Mouse (Mus musculus) spleen, postnatal 10 days (tissue): ENCODE measurements around the gene Inpp4b.

Experiments used
- DNase-seq, 2 experiments: peaks; one replicate each; pipeline ENCODE4 v3.0.0; 2021 to 2022; ENCODE audit warnings: low spot score in 2 of 2

The Inpp4b gene

DNA sequence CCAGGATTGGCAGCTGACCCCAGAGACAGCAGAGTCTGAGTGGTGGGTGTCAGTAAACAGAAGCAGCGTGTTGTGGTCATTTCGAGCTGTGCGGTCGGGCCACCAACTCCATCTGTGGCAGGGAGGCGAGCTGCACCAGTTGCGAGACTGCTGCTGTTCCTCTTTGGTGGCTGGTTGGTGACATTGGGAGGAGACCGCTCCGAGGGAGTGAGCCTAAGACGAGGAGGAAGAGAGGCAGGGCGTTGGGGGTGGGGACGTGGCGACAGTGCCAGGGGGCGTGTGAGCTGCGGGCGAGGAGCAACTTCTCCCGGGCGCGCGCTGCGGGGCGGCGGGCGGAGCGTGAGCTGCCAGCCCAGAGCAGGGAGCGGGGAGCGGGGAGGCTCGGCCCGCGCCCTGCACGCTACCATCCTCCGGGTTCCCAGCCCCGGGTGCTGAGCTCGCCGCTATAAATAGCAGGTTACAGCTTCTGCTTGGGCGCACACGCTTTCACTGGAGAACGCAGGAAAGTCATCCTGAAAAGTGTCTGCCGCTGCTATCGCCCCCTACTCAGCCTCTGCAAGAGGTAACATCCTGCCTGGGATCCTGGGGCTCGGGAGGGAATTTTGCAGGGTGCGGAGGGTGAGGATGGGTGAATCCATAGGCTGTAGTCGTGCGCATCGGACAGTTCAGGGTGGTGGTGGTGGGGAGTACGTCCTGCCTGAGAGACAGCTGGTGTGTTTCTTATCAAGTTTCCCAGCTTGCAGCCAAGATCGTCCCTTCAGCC lies at the start of gene Inpp4b:
TSS of gene Inpp4b (plus strand) at position 321 of the 763 bp plus-strand sequence.
- DNase-seq = peak; percentile 47 to 71

DNA sequence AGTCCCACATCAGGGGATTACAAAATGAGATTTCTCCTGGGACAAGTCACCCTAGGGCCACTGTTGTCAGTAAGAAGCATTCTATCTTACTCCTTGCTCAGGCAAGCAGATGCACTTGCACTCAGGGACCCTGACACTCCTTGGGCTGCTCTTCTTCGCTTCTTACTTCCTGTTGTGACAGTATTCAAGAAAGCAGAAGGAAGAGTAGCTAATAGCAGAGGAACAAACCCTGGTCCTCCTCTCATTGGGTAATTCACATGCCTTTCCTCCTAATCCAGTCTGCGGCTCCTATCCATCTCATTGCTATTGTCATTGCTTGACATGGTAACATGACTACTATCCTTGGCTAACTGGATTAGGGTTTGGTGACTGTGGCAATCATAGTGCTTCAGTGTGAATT lies 7.1 kb upstream of the Inpp4b start:
- no peak for DNase-seq

DNA sequence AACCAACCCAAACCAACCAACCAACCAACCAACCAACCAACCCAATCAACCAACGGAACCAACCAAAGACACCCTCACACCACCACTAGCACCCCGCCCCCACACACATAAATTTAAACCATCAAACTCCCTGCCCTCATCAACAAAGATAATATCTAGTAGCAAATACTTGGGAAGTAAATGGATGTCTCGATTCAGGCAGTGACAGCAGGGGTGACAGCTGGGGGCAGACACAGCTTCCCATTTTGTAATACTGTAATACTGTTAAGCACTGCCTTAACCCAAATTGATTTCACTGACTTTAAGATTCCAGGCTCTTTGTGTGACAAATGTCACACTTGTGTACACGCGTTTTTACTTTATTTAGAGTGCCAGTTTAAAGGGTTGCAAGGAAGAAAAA lies 1.2 kb upstream of the Inpp4b start:
- no peak for DNase-seq

DNA sequence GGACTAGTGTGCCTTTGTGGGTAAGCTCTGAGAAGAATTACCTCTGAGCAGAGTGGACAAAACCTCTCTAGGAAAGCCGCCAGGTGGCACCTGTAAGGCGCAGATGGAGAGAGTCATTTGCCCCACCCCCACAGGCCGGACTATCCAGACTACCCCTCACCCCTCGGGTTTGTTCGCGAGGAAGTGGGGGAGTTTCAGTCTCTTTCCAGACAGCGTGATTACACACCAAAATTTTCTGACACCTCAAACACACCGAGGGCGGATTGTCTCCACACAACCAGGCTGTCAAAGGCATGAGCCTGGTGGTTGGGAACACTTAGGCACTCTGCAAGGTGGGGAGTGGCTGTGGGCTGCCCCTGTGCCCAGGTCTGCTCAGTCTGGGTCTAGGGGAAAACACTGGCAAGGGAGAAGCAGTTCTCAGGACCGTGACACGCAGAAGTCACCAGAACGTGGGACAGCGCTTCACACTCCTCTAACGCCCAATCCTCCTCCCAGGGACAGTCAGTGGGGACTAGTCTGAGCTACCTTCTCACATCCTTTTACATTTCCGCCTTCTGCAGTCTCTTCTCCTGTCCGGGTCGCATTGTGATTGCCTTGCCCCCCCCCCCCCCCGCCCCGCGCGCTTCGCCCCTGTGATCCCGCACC lies 643 bp upstream of the Inpp4b start:
- peak; percentile 32 to 80 for DNase-seq

DNA sequence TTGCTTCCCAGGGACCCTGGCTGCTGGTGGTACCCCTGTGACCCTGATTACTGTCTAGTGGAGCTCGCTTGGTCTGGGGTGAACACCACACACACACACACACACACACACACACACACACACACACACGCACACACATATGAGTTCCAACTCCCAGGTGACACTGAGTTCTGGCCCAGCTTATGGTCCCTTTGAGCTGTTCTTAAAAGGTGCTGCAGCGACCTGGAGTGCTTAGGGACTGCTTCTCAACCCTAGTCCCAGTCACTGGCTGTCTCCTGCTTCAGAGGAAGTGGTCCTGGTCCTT lies 595 bp downstream of the Inpp4b start:
- DNase-seq = no peak

DNA sequence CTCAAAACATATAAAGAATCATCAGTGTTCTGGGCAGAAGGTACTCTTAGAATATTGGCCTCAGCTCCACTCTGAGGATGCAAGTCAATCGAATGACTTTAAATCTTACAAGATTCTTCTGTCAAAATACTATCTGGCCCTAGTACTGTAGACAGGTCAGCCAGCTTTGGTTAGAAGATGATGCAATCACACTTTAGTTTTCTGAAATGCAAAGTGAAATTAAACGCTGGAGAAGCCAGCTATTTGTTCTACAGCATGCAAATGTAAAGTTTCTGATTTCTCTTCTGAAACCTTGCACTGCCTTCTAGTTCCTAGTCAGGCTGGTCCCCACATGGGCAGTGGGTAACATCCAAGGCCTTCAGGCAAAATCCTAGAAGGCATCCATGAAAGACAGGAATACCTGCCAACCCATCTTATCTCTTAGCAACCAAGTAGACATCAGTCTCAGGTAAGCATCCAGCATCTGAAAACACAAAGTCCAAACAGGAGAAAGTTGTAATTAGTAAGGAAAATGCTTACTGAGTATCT lies 2.9 kb downstream of the Inpp4b start:
- DNase-seq = no peak

DNA sequence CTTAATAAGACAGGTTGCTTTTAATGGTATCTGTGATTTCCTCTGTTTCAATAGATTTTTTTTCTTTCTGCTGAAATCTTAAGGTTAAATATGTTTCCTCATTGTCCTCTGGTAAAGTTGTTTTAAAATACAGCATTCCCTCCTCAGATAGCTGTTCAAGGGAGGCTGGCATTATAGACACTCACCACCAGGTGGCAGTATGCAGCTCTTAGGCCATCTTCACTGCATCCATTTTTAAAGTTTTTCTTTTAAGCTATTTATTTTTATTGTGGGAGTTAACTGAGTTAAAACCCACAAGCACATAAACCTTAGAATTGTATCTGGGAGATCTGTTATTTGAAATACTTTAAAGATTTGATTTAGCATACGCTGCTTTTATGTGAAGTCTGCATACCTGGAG lies 7.1 kb downstream of the Inpp4b start:
- peak in 1 of 2 experiments; percentile 49 for DNase-seq

DNA sequence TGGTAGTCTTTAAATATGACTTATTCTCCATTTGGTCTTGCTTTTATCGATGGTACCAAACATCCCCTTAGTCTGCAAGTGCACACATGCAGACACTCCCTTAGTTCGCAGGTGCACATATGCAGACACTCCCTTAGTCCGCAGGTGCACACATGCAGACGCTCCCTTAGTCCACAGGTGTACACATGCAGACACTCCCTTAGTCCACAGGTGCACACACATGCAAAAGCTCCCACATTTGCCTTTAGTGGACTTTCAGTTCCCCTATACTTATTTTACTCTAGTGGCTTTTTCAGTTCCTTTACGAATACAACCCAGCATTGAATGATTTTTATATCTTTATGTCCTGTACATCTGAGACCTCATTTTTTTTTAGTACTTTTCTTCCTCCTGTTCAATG lies 11.1 kb downstream of the Inpp4b start:
- DNase-seq = peak in 1 of 2 experiments; percentile 35

DNA sequence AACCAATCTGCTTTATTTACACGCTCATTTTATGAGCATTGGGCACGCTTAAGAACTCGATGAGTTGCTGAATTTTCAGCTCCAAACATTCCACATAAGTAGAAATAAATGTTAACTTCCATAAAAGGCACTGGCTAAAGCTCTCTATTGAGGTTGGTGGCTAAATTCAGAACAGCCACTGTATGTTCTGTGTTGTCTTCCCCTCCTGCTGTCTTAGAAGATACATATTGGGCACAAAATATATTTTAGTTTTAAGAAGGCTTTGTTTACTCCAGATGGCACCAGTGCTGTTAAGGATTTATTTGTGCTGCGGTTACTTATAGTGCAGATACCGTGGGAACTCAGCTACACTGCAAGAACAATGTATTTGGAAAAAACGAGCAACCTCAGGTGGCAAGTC lies 15.8 kb downstream of the Inpp4b start:
- DNase-seq = no peak

DNA sequence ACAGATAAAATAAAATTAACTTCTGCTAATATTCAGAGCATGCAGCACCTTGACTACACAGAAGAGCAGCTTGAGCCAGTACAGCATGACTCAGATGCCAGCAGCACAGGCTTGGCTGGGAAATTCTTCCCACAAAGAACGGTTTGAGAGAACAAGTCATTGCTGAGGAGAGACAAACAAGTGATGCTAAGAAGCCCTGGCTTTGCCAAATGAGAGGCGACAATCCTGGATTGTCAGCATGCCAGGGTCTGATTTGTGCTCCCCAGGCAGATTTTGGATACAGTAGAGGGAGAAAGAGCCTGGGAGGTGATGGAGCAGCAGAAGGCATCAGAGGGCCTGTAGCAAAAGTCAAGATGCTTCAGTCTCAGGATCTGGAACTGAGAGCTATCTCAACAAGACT lies 18.2 kb downstream of the Inpp4b start:
- no peak for DNase-seq

DNA sequence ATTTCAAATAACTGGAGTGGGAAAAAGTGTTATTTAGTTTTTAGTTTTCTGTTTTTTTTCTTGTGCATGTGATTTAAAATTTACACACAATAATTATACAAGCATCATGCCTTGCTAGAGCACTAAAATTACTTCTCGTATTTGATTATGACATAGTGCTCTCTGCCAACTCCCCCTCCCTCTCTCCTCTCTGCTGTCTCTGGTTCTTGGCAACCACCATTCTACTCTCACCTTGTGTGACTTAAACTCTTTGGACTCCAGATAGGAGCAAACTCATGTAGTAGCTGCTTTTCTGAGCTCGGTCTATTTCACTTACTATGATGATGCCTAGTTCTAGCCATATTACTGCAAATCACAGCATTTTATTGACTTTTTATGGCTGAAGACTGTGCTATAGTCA lies 18.8 kb downstream of the Inpp4b start:
- no peak for DNase-seq

DNA sequence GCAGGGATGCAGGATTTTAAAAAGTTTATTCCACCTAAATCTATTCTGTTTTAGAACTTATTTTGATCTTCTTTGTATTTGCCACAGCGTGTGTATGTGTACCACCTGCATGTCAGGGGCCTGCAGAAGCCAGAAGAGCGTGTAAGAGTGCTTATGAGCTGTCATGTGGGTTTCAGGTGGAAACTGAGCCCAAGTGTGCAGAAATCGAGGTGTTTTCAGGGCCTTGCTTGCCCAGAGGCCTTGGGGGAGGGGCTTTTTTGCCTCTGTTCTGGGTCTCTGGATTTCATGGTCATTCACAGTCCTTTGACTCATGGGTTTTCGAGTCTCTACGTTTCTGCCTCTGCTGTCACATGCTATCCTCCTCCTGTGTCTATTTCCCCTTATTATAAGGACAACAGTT lies 28.3 kb downstream of the Inpp4b start:
- DNase-seq = no peak

DNA sequence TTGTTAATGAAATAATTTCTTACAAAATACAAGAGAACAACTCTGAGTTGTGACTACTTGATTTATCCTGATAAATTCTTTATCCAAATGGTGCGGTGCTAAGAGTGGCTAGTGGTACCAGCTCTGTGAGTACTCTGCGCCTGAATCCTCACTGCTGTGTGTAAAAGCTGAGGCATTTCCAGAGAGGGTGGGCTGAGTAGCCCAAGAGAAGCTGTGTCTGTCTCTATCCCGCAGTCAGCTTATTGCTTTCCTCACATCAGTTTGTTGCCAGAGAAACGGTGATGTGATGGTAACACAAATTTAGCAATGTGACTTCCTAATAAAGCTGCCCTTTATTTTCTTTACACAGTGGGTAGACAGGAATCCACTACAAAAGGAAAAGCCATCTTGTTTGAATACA lies 29.5 kb downstream of the Inpp4b start:
- DNase-seq = no peak

DNA sequence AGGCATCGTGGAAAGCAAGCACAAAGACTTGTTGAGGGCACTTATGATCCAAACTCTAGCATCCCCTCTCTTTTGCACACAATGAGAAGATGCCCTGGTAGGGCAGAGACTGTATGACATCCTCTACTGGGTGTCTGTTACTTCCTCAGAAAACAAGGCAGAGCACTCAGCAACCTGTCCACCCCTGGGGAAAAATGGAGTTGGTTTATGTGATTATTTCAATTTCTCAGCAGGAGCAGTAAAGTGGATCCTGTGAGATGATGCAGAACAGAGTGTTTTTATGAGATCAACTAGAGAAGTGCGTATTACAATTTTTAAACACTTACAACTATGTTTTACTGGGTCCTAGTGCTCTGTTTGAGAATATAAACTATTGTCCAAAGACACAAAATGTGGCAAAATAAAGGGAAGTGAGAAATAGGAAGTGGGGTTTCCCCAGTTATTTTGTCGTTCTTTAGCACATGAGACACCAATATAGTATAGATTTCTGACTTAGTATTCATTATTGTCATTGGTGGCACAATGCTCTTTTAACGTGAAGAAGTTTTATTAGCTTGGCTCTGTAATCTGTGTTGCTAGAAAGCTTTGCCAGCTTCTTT lies 32.6 kb downstream of the Inpp4b start:
- DNase-seq = no peak

DNA sequence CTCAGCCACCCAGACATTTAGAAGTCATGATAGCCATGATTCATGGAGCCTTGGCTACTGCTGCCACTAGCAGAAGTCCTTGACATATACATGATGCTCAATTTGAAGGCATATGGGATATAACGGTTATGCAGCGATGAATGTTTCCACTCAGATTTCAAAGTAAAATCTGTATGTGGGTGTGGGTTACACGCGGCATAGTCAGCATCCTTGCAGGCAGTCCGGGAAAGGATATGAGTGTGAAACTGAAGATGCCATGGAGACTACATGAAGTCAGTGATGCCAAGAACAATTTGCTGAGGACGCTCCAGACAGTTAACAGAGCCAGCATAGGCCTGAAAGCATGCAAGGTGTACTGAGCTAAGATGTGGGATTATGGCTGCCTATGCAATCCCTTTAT lies 46.6 kb downstream of the Inpp4b start:
- DNase-seq = no peak

DNA sequence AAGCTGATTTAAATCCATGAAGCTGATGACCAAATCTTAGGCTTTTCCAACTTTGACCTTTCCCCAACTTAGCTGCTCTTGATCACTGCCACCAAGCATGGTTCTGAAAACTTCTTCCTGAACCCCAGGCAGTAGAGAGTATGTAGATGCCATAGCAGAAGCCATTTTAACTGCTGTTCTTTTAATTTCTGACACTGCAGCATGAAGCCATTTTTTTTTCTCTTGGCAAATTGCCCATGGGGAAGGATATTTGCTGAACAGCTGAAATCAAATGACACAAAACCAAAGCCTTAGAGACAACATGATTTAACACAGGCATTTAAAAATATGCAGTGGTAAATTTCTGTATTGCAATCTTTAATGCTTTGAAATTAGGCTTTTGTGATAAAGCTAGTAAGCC lies 56.7 kb downstream of the Inpp4b start:
- no peak for DNase-seq

DNA sequence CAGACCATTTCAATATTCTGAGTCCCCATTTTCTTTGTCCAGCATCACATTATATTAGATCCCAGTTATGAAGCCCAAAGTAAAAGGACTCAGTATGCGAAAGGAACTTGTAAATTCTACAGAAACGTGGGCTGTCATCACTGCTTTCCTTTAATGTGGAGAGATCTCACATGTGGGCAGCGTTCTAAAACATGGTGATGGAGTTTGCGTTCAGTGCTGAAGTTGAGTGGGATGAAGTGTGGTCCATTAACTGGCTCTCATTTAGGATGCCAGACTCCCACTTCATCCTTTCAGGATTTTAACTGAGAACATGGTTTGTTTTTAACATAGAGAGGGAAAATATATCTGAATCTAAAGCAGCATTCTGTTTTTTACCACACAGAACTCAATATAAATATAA lies 57.1 kb downstream of the Inpp4b start:
- no peak for DNase-seq

DNA sequence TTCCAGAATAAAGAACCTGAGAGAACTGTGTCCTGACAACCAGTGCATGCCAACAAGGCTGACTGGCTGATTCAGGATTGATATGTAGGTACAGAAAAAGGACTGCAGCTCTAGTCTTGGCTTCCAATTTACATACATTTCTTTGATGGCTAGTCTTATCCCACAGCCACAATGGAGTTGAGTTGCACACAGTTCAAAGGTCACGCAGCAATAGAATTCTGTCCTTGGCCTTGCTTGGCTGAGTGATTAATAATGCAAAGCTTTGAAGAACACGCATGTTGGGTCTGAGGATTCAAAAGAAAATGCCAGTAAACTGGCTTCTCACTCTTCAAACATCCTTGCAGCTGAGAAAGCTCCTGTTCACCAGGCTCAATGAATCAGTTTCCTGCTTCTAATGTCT lies 70.4 kb downstream of the Inpp4b start:
- DNase-seq = no peak

DNA sequence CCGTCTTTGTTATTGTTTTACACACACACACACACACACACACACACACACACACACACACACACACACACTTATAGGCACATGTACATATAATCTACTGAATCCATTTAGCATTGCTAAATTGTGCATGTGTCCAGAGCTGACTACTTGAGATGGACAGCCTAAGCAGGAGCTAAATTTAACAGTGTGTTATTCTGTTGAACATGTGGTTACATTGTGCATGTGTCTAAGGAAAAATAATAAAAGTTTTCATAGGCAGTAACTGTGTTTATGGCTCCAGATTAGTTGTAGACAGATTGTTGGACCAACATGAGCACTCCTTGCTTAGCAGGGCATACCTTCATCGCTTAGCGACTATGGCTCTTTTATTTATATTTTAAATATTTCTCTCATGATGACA lies 101.6 kb downstream of the Inpp4b start:
- DNase-seq = no peak

DNA sequence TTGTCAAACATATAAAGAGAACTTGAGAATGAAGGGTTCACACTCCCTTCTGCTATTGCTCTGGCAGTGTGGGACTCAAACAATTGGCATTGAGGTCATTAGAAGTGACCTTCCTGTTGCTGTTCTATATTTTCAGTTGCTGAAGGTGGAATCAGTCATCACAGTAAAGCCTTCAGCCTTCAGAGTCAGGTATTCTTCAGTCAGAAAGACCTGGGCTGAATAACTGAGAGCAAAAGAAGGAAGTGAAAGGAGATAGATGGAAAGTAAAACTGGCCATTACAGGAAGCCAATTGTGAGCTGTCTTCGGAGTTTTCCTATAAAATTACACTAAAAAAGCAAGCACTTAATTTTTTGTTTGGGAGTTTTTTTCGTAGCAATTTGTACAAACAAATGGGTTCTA lies 107.4 kb downstream of the Inpp4b start:
- no peak for DNase-seq

DNA sequence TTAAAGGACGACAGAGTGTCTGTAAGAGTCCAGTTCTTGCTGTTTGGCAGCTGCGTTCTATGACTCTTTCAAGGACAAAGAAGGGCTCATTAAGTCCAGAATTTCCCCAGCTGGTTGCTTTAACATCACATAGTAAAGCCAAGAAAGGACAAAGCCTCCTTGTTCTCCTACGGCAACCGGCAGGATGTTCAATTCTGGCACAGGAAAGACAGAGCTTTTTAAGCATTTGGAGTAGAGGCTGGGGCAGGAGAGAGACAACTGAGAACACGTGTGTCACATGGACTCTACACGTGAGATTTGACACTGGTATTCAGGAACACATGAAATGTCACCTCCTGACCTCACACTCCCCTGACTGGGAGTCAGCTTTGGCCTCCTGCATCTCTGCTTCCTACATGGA lies 109.7 kb downstream of the Inpp4b start:
- no peak for DNase-seq

DNA sequence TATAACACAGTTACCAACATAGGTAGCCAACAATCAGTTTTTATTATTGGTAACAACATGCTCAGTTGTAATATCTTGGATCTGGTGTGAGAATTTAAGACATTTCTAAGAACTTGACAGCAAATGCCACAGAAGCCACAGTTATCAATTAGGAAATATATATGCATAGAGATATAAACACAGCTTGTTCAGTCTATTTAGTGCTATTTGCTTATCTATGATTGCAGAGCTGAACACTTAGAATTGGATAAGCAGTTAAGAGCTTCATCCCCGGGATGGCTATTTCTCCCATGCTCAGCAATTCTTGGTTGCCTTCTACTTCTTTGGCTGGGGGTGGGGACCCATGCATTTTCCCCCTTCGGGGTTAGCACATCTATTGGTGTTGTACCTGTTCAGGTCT lies 112.5 kb downstream of the Inpp4b start:
- no peak for DNase-seq

DNA sequence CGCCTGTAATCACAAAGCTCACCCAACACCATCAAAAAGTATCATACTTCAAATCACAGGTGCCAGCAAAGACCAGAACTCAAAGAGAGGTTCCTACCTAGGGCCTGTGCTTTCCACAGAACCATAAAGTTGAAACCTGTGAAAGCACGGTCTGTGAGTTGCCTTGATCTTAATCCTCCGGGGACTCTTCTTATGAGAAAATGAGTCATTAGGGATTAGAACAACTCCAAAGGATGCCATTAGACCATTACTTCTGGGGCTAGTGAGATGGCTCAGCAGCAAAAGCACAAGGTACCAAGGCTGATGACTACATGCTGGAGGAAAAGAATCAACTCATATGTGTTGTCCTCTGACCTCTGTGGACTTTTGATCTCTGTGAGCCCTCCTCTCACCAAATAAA lies 121.4 kb downstream of the Inpp4b start:
- no peak for DNase-seq
